Mouse (Mus musculus) testis, postnatal 10 days (tissue): Measurements from ENCODE around the gene Mov10l1.
A peak's percentile ranks its signal among the peaks of the same experiment; 100 is the strongest.

Source experiments
- DNase-seq: peaks from one replicate; pipeline ENCODE4 v3.0.0; 2021; ENCODE audit warnings: low spot score

Mov10l1 gene

DNA sequence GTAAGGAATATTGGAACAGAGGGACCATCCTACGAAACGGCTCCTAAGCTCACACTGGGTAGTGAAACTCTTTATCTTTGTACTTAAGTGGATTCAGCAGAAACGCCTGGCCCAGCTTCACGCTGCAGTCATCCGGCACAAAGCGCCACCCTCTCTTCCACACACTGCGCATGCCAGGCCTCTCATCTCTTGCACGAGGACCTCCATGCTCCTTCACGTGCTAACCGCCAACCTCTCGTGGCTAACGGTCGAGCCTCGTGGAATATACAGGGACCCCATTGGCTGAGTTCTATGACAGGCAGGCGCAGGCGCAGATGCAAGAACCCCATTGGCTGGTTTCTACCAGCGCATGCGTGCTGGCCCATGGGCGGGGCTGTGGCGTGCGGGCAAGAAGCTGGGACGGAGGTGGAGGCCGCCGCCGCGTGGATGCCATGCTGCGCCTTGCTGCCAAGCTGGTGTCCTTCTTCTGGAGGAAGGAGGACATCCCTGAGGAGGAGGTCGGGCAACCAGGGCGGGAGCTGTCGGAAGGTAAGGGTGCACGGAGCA lies at the start of gene Mov10l1:
Mov10l1 (plus strand) TSS at position 376 of the 546 bp plus-strand sequence.
- DNase-seq, result peak; percentile 77

DNA sequence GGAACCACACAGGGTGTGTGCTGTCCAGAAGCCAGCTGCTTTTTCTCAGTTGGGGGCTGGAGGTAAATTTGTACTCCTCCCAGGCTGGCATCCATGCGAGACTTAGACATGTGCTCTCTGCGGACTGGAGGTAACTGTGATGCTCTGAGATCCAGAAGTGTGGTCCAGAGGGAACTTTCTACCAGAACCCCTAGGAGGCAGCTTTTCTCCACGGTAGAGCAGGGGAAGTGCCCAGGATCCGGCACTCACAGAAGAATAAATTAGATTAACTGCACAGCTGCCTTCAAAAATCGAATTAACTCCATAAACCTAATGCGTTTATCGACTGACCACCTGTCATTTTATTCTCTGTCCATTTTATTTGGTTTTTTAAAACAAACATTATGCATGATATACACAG lies 48.6 kb upstream of the Mov10l1 start:
- DNase-seq, result no peak

GRCm38 (mm10) chr15:88936619-88937290 lies 46.0 kb upstream of the Mov10l1 start:
- DNase-seq, result no peak

- DNase-seq, result no peak
Measured at GRCm38 (mm10) chr15:88937291-88937650, 45.4 kb upstream of the Mov10l1 start.

DNA sequence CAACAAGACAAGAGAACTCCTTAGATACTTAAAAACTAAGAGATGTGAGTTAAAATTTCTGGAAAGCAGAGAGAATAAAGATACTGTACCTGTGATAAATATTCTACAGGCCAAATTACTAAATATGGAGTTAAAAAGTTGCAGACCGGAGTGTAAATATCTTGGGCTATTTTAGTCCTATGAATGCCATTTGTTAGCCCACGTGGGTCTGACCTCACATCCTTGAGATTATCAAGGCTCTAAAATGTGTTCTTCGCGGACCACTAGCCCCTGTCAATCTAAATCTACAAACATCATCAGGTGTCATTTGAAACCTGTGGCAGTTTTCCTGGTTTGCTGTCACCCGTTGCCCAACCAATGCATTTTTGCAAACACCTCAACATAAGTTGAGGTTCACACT lies 39.9 kb upstream of the Mov10l1 start:
- DNase-seq, result no peak

DNA sequence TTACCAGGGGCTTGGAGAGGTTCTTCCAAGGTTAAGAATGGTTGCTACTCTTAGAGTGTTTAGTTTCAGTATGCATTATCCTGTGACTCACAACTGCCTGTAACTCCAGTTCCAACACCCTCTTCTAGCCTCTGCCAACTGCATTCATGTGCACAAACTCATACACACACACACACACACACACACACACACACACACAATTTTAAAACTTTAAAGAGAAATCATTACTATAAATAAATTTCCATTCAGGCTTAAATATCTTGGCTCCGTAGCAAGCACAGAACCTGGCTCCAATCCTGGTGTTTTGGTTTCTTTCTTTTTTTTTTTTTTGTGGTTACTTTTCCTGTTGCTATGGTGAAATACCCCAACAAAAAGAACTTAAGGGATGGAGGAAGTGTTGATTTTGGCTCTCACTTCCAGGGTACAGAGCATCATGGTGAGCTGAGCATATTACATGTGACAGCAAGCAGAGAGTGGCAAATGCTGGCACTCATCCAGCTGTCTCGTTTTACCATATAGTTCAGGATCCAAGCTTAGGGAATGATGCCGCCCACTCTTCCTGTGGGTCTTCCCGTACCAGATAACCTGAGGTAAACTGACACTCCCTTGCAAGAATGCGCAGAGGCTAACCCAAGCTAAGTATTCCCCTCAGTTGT lies 38.7 kb upstream of the Mov10l1 start:
- no peak for DNase-seq

DNA sequence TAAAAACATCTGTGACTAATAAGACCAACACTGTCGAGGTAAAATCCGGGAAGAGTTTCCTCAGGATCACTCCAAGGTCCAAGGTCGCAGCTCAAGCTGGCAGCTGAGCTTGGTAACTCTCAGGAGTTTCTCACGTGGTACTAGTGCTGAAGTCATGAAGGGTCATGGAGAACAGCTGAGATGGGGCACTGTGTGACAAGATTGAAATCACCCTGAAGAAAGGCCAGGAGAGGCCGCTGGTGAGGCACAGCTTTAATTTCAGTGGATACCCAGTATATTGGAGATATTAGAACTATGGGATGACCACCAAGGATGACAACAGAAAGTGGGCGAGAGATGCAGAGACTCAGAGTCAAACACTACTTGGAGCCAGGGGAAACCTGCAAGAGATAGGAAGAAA lies 35.9 kb upstream of the Mov10l1 start:
- DNase-seq, result no peak

- no peak for DNase-seq
Measured at GRCm38 (mm10) chr15:88951246-88951645, 31.5 kb upstream of the Mov10l1 start.

DNA sequence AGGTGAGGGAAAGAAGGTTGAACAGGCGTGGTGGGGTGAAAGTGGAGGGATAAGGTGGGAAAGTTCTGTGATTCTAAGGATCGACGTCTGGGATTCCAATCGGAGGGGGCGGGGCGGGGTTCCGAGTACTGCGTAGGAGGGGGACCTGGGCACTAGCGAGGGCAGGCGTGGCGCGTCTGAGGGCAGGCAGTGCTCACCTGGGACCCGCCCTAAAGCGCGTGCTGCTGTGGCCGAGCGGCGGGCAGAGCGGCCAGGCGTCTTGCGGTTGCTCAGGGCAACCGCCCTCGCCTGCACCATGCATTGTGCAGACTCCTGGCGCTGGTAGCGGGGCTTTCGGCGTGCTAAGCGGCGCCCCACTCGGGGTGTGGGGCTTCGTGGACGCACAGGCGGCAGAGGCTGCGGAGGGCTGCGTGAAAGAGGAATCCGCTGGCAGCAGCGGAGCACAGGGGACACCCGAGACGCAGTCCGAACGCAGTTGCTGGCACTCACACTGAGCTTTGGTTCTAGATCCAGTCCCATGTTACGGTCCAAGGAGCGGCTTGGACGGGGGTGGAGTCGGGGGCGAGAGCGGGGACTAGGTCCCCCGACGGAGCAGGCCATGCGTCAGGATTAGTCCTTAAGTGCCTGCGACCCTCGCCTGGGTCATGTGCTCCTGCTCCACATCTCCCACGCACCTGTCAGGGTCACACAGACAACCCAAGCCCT lies 28.2 kb upstream of the Mov10l1 start, which contains the start of gene Ttll8:
Ttll8 (minus strand) TSS at position 51 of the 705 bp plus-strand sequence.
- DNase-seq, result peak; percentile 57

- no peak for DNase-seq
Measured at GRCm38 (mm10) chr15:88955342-88955741, 27.4 kb upstream of the Mov10l1 start.

DNA sequence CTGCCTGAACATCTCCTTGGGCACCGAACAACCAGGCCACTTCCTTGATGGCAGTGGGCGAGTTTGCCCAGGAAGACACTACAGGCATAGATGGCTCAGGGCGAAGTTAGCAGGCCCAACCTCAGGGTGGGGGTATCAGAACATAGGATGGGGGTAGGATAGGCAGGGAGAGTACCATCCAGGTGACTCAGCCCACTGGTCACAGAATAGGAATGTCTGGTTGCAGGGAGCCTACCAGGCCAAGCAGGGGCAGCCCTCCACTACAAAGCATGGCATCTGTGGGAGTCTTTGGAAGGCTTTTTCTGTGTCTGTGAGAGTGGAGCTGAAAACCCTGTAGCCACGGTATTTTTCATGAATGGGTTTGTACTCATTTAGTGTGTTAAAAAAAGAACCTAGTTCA lies 25.2 kb upstream of the Mov10l1 start:
- DNase-seq, result no peak

- no peak for DNase-seq
Measured at GRCm38 (mm10) chr15:88964070-88964578, 18.6 kb upstream of the Mov10l1 start.

GRCm38 (mm10) chr15:88972300-88972699 lies 10.4 kb upstream of the Mov10l1 start:
- DNase-seq, result no peak

DNA sequence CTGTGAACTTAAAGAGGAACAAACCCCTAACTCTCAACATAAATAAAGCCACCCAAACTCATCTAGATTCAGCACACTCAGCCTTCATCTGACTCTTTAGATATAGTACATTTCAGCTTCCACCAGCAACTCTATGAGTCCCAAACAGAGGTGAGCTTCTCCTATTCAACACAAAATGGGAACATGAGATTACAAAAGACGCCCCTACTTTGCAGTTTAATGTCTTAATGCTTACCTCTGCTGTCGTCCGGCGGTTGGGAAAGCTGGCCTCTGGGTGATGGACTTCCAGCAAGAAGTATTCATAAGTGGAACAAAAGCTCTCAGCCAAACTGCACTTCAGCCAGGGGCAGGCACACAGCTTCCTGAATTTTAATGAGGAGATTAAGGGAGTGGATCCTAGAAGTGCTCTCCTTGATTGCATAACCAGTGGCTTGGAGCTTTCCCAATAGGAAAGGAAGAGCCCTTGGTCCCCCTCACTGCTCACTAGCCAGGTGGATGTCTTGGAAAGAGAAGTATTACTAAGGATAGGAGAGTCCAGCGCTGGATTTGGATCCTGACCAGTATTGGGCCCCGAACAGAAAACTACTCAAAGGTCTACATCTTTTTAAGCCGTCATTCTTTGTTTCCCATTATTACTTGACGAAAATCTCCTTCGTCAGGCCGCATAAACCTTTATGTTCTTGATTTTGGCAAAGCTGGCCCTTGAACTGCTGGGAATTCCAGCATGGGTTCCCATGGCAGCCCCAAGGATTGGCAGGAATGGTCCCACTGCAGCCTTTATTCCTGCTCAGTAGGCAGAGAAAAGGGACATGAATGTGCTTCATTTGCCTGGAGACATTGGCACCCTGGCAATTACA lies 4.2 kb upstream of the Mov10l1 start, which contains the start of gene Mlc1:
Mlc1 (minus strand) TSS at position 727 of the 857 bp plus-strand sequence.
- DNase-seq, result no peak

- no peak for DNase-seq
Measured at GRCm38 (mm10) chr15:88979138-88979446, 3.6 kb upstream of the Mov10l1 start.

DNA sequence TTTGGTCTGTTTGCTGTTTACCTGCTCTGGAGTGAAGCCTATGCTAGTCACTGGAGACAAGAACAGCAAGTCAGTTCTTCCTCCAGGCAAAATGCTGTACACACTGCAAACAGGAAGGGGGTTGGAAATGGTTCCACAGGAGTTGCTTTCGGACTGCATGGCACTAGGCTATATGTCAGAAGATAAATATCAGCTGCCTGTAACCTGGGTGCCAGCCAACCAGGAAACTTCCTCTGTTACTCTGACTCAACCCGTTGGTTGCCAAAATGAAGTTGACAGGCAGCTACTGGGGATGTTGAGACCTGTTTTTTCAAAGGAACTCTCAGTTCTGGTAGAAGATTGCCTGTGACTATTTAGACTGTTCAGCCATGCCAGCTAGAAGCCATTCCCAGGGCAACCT lies 6.5 kb downstream of the Mov10l1 start:
- DNase-seq, result no peak

- DNase-seq, result no peak
Measured at GRCm38 (mm10) chr15:88998636-88999035, 15.9 kb downstream of the Mov10l1 start.

GRCm38 (mm10) chr15:88999124-88999523 lies 16.4 kb downstream of the Mov10l1 start:
- DNase-seq, result no peak

GRCm38 (mm10) chr15:89000367-89000766 lies 17.7 kb downstream of the Mov10l1 start:
- no peak for DNase-seq

GRCm38 (mm10) chr15:89001245-89001644 lies 18.5 kb downstream of the Mov10l1 start:
- DNase-seq, result no peak

DNA sequence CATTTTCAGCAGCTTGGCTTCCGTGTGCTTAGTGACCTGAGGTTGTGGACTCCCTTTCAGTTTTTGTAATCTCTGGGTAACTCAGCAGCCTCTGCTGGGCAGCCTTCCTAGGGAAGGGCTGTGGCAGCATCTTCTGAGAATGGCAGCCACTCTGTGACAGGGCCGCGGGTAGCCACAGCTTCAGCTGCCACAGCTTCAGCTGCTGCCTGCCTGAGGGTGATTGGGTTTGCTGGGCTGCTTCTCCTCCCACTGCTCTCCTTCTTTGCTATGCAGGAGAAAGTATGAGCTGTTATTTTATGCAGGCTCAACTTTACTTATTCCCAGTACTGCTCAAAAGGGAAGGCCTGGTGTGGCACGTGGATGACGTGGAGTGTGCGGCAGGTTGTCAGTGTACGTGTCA lies 24.3 kb downstream of the Mov10l1 start:
- DNase-seq, result no peak

- no peak for DNase-seq
Measured at GRCm38 (mm10) chr15:89007781-89008180, 25.1 kb downstream of the Mov10l1 start.
